Mouse (Mus musculus) embryonic facial prominence, embryonic 12.5 days (tissue): ENCODE results near the gene Psmc3. TPM values are rescaled to one million over a fixed set of nuclear protein-coding genes. Genes with fewer than 3 reads are reported as not detected.
"Not testable (repeated sequence)": the region's sequence is repeated elsewhere in the genome, so short reads cannot be mapped to it uniquely, and the experiment has no call there.

Experiments
- ATAC-seq: fragments of 200-750 bp; cut with Nextera tagmentation; 2 replicates; pipeline ENCODE4 v1.8.0; 2017; ENCODE audit not compliant: insufficient number of reproducible peaks, insufficient read depth, low FRiP score, low TSS enrichment
- H3K27ac ChIP-seq: fragments of 300-500 bp; sonication (generic); 2 replicates; pipeline ENCODE4 v1.5.1; 2016; ENCODE audit warnings: mild to moderate bottlenecking
- H3K27me3 ChIP-seq: fragments of 300-500 bp; sonication (generic); 2 replicates; pipeline ENCODE4 v1.6.1; 2016; ENCODE audit warnings: mild to moderate bottlenecking, moderate library complexity
- H3K36me3 ChIP-seq: fragments of 300-500 bp; sonication (generic); 2 replicates; pipeline ENCODE4 v1.6.1; 2016; ENCODE audit warnings: mild to moderate bottlenecking
- H3K4me1 ChIP-seq: fragments of 300-500 bp; sonication (generic); 2 replicates; pipeline ENCODE4 v1.6.1; 2016
- H3K4me2 ChIP-seq: fragments of 300-500 bp; sonication (generic); replicated peaks from 2 replicates; pipeline ENCODE4 v1.6.1; 2016; ENCODE audit warnings: mild to moderate bottlenecking, moderate library complexity
- H3K4me3 ChIP-seq: fragments of 300-500 bp; sonication (generic); 2 replicates; pipeline ENCODE4 v1.5.1; 2016; ENCODE audit warnings: mild to moderate bottlenecking
- H3K9ac ChIP-seq: fragments of 300-500 bp; sonication (generic); 2 replicates; pipeline ENCODE4 v1.6.1; 2016; ENCODE audit warnings: mild to moderate bottlenecking, moderate library complexity
- H3K9me3 ChIP-seq: fragments of 300-500 bp; sonication (generic); 2 replicates; pipeline ENCODE4 v1.6.1; 2016; ENCODE audit warnings: mild to moderate bottlenecking, moderate library complexity
- WGBS: fragments of 180-500 bp; shearing (Covaris S2); methylation state at CpG from one replicate; pipeline ENCODE4 v1.1.7; 2016; 5-methylcytosine and 5-hydroxymethylcytosine counted together
- polyA plus RNA-seq: library from polyadenylated mRNA; unstranded; fragments of >200 nt; fragmentation: Nextera tagmentation; extraction: Ambion mirVana; gene quantifications from 2 replicates; pipeline ENCODE4 v1.2.1, GENCODE M21; 2016

The Psmc3 gene
- polyA plus RNA-seq = 307 and 326 TPM in 2 replicates

DNA sequence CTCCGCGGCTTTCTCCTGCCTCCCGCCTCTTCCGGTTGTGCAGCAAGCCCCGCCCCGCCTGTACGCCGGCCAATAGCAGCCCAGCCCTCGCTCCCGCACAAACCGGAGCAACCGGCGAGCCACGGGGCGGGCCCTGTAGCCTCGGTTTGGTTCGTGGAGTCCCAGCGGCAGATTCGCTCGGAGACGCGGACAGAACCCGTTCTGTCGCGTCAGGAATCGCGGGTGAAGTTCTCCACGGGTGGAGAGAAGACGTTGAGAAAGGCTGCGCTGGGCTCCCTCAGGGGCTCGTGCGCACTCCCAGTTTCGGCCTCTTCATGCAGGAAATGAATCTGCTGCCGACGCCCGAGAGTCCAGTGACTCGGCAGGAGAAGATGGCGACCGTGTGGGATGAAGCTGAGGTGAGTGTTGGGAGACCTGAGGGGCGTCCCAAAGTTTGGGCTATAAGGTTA lies at the start of gene Psmc3:
TSS of gene Psmc3 (plus strand) at position 76 of the 449 bp plus-strand sequence.
- Histone ChIP-seq H3K27me3 (no peaks in the 10 kb centered on the region), H3K4me1 (peaks cover 11% of the 10 kb centered on the region), H3K36me3 (peaks cover 43% of the 10 kb centered on the region), H3K27ac (peak within 1 kb of the TSS; percentile 83), H3K4me2 (peak within 1 kb of the TSS; percentile 95), H3K9me3 (no peaks in the 10 kb centered on the region), H3K9ac (peak within 1 kb of the TSS; percentile 87), H3K4me3 (peak within 1 kb of the TSS; percentile 92)
- under 1% methylated on average over 40 of the region's 40 CpGs for WGBS
- ATAC-seq = peak; percentile 97

DNA sequence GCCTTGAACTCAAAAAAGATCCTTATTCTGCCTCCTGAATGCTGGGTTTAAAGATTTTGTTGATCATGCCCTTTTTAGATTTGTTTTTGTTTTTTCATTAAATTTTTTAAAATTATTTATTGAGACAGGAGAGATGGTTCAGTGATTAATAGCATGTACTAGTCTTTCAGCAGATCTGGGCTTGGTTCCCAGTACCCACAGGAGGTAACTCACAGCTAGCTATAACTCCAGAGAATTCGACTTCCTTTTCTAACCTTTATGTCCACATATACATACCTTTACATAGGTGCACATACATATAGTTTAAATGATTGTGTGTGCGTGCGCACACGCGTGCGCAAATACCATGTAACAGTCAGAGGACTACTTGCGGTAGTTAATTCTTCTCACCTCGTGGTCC lies 45.3 kb upstream of the Psmc3 start:
- H3K9me3 ChIP-seq = no peaks in the 10 kb centered on the region
- no peaks in the 10 kb centered on the region for H3K4me1 ChIP-seq
- H3K27me3 ChIP-seq = no peaks in the 10 kb centered on the region
- no peak overlapping the region for H3K27ac ChIP-seq
- H3K9ac ChIP-seq = no peak overlapping the region
- 98% methylated on average over 8 of the region's 8 CpGs for WGBS
- ATAC-seq = no peak
- no peak overlapping the region for H3K4me3 ChIP-seq
- peaks cover 82% of the 10 kb centered on the region for H3K36me3 ChIP-seq
- H3K4me2 ChIP-seq = no peak overlapping the region

GRCm38 (mm10) chr2:91013881-91014280 lies 39.9 kb upstream of the Psmc3 start:
- peaks cover 74% of the 10 kb centered on the region for H3K36me3 ChIP-seq
- no peaks in the 10 kb centered on the region for H3K27me3 ChIP-seq
- ATAC-seq = no peak
- WGBS = 97% methylated on average over 2 of the region's 2 CpGs
- H3K4me2 ChIP-seq = no peak overlapping the region
- H3K9ac ChIP-seq = no peak overlapping the region
- H3K27ac ChIP-seq = no peak overlapping the region
- no peaks in the 10 kb centered on the region for H3K9me3 ChIP-seq
- no peak overlapping the region for H3K4me3 ChIP-seq
- H3K4me1 ChIP-seq = no peaks in the 10 kb centered on the region

GRCm38 (mm10) chr2:91015386-91015785 lies 38.4 kb upstream of the Psmc3 start:
- Histone ChIP-seq H3K9me3 (no peaks in the 10 kb centered on the region), H3K36me3 (peaks cover 72% of the 10 kb centered on the region), H3K4me2 (no peak overlapping the region), H3K27ac (no peak overlapping the region), H3K27me3 (no peaks in the 10 kb centered on the region), H3K4me3 (no peak overlapping the region), H3K4me1 (no peaks in the 10 kb centered on the region), H3K9ac (no peak overlapping the region)
- WGBS = 82% methylated on average over 4 of the region's 4 CpGs
- no peak for ATAC-seq

- peaks cover 56% of the 10 kb centered on the region for H3K36me3 ChIP-seq
- 86% methylated on average over 8 of the region's 8 CpGs for WGBS
- no peaks in the 10 kb centered on the region for H3K27me3 ChIP-seq
- H3K4me2 ChIP-seq = no peak overlapping the region
- H3K4me1 ChIP-seq = no peaks in the 10 kb centered on the region
- H3K27ac ChIP-seq = no peak overlapping the region
- no peak overlapping the region for H3K9ac ChIP-seq
- ATAC-seq = no peak
- H3K4me3 ChIP-seq = no peak overlapping the region
- H3K9me3 ChIP-seq = no peaks in the 10 kb centered on the region
Measured at GRCm38 (mm10) chr2:91018061-91018788, 35.6 kb upstream of the Psmc3 start.

GRCm38 (mm10) chr2:91019911-91020310 lies 33.9 kb upstream of the Psmc3 start:
- no peak overlapping the region for H3K4me3 ChIP-seq
- H3K27ac ChIP-seq = no peak overlapping the region
- peaks cover 39% of the 10 kb centered on the region for H3K36me3 ChIP-seq
- no peak overlapping the region for H3K9ac ChIP-seq
- 92% methylated on average over 3 of the region's 3 CpGs for WGBS
- no peak overlapping the region for H3K4me2 ChIP-seq
- H3K9me3 ChIP-seq = no peaks in the 10 kb centered on the region
- no peak for ATAC-seq
- no peaks in the 10 kb centered on the region for H3K4me1 ChIP-seq
- H3K27me3 ChIP-seq = no peaks in the 10 kb centered on the region

DNA sequence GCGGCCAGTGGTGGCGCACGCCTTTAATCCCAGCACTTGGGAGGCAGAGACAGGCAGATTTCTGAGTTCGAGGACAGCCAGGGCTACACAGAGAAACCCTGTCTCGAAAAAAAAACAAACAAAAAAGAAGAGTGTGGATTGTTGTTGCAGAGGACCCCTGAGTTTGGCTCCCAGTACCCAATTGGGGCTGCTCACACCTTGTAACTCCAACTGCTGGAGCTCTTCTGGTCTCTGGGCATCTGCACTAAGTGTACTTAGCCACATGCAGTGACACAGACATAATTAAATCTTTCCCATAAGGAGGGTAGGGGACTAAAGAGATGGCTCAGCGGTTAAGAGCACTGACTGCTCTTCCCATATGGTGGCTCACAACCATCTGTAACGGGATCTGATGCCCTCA lies 31.5 kb upstream of the Psmc3 start:
- H3K36me3 ChIP-seq = peaks cover 26% of the 10 kb centered on the region
- not testable (repeated sequence) for H3K9ac ChIP-seq, H3K4me1 ChIP-seq, H3K27me3 ChIP-seq, H3K27ac ChIP-seq, ATAC-seq, H3K4me2 ChIP-seq, H3K9me3 ChIP-seq, H3K4me3 ChIP-seq
- 89% methylated on average over 7 of the region's 7 CpGs for WGBS

GRCm38 (mm10) chr2:91023131-91023530 lies 30.7 kb upstream of the Psmc3 start:
- ATAC-seq = no peak
- Histone ChIP-seq H3K36me3 (peaks cover 20% of the 10 kb centered on the region), H3K4me2 (no peak overlapping the region), H3K9ac (no peak overlapping the region), H3K27me3 (no peaks in the 10 kb centered on the region), H3K4me1 (no peaks in the 10 kb centered on the region), H3K9me3 (no peaks in the 10 kb centered on the region), H3K27ac (no peak overlapping the region), H3K4me3 (no peak overlapping the region)
- WGBS = 56% methylated on average over 2 of the region's 2 CpGs

- Histone ChIP-seq H3K9ac (no peak overlapping the region), H3K9me3 (no peaks in the 10 kb centered on the region), H3K27me3 (no peaks in the 10 kb centered on the region), H3K27ac (no peak overlapping the region), H3K4me3 (no peak overlapping the region), H3K4me1 (no peaks in the 10 kb centered on the region), H3K36me3 (peaks cover 16% of the 10 kb centered on the region), H3K4me2 (no peak overlapping the region)
- no peak for ATAC-seq
- WGBS = 94% methylated on average over 1 of the region's 1 CpGs
Measured at GRCm38 (mm10) chr2:91023956-91024355, 29.9 kb upstream of the Psmc3 start.

DNA sequence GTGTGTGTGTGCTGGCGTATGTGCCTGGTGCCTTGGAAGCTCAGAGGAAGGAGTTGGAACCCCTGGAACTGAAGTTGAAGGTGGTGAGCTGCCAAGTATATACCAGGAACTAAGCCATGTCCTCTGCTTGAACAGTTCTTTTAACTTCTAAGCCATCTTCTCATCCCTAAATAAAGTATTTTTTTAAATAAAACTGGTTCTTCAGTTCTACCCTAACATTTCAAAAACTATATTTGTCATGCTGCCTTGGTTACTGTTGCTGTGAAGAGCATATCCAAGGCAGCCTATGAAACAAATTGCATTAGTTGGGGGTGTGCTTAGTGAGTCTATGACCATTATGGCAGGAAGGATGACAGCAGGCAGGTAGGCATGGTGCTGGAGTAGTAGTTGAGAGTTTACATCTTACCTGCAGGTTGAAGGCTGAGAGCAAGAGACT lies 28.7 kb upstream of the Psmc3 start:
- no peaks in the 10 kb centered on the region for H3K4me1 ChIP-seq
- no peak overlapping the region for H3K4me3 ChIP-seq
- no peaks in the 10 kb centered on the region for H3K9me3 ChIP-seq
- no peak overlapping the region for H3K9ac ChIP-seq
- WGBS = 82% methylated on average over 1 of the region's 1 CpGs
- peaks cover 8% of the 10 kb centered on the region for H3K36me3 ChIP-seq
- no peak overlapping the region for H3K4me2 ChIP-seq
- no peak for ATAC-seq
- H3K27ac ChIP-seq = no peak overlapping the region
- H3K27me3 ChIP-seq = no peaks in the 10 kb centered on the region

GRCm38 (mm10) chr2:91026491-91026890 lies 27.3 kb upstream of the Psmc3 start:
- 86% methylated on average over 1 of the region's 1 CpGs for WGBS
- Histone ChIP-seq H3K4me1 (no peaks in the 10 kb centered on the region), H3K4me2 (no peak overlapping the region), H3K27ac (no peak overlapping the region), H3K4me3 (no peak overlapping the region), H3K36me3 (peaks cover 2% of the 10 kb centered on the region; the same call in 1 of the 2 replicates), H3K9ac (no peak overlapping the region), H3K9me3 (no peaks in the 10 kb centered on the region), H3K27me3 (no peaks in the 10 kb centered on the region)
- no peak for ATAC-seq

DNA sequence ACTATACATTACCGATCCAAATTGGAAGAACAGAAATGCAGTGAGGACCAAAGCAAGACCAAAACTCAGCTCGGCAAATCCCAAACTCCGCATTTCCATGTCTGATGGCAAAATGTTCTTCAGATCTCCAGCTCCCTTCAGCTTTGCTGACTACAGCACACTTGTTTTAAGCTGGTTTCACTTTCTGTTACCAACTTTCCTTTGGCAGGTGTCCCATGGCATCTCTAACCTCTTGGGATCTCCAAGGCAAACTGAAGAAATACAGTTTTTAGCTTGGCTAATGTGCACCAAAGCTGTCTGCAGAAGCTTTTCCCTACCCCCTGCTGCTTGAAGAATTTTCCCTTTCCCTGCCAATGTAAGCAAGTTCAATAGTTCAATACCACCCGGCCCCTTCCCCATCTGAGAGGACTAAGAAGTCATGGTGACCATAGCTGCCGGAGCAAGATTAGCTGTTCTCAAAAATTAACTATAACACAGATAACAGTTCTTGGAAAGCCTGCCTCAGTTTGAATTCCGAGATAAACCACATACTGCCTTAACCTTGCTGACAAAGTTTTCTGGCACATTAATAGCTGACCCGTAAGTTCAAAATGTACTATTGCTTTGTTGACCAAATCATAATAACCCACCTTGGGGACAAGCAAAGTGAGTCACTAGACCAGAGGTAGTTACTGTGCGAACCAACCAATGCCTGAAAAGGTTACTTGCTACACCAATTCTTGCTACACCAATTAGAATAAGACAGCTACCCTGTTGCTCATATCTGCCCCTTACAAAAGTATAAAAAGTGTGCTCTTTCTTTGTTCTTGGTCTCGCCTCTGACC lies 26.2 kb upstream of the Psmc3 start:
- no peaks in the 10 kb centered on the region for H3K36me3 ChIP-seq
- H3K27ac ChIP-seq = no peak overlapping the region
- 87% methylated on average over 9 of the region's 9 CpGs for WGBS
- no peaks in the 10 kb centered on the region for H3K4me1 ChIP-seq
- H3K4me2 ChIP-seq = no peak overlapping the region
- no peaks in the 10 kb centered on the region for H3K27me3 ChIP-seq
- no peak overlapping the region for H3K9ac ChIP-seq
- no peak overlapping the region for H3K4me3 ChIP-seq
- no peaks in the 10 kb centered on the region for H3K9me3 ChIP-seq
- ATAC-seq = no peak
